Mouse (Mus musculus): ENCODE data around the gene Cobll1.

GRCm38 (mm10) chr2:65157325-65157724 lies 81.9 kb downstream of the Cobll1 start:
- TF ChIP-seq CTCF (IDR thresholded peaks at IDR 0.05; ENCODE audit: insufficient read depth, low read length) (no peak), POLR2A (IDR thresholded peaks at IDR 0.05; ENCODE audit: borderline replicate concordance, extremely low read depth, low read depth, low read length) (no peak)

Measured in lung, adult 2 months (tissue).